Mouse (Mus musculus) cerebellum, adult 8-10 months (tissue): ENCODE measurements around the gene Hecw2.

Experiments
- DNase-seq: peaks from one replicate; pipeline ENCODE4 v3.0.0; 2022

The Hecw2 gene

GRCm38 (mm10) chr1:53882480-53882879 is 312.5 kb downstream of the Hecw2 start:
- DNase-seq: no peak

GRCm38 (mm10) chr1:53875919-53876318 is 319.0 kb downstream of the Hecw2 start:
- DNase-seq: no peak

GRCm38 (mm10) chr1:53867316-53867715 is 327.7 kb downstream of the Hecw2 start:
- DNase-seq: no peak

- no peak for DNase-seq
Observed at GRCm38 (mm10) chr1:53866374-53866902, 328.5 kb downstream of the Hecw2 start.

GRCm38 (mm10) chr1:53864046-53864445 is 330.9 kb downstream of the Hecw2 start:
- no peak for DNase-seq

- no peak for DNase-seq
Observed at GRCm38 (mm10) chr1:53860611-53861010, 334.4 kb downstream of the Hecw2 start.

- no peak for DNase-seq
Observed at GRCm38 (mm10) chr1:53859175-53859574, 335.8 kb downstream of the Hecw2 start.

GRCm38 (mm10) chr1:53856501-53857103 is 338.4 kb downstream of the Hecw2 start:
- DNase-seq: no peak

GRCm38 (mm10) chr1:53855732-53856131 is 339.2 kb downstream of the Hecw2 start:
- DNase-seq: no peak

- DNase-seq: no peak
Observed at GRCm38 (mm10) chr1:53852086-53852610, 342.8 kb downstream of the Hecw2 start.

GRCm38 (mm10) chr1:53851334-53851733 is 343.6 kb downstream of the Hecw2 start:
- DNase-seq: no peak

- DNase-seq: no peak
Observed at GRCm38 (mm10) chr1:53850891-53851290, 344.1 kb downstream of the Hecw2 start.

- no peak for DNase-seq
Observed at GRCm38 (mm10) chr1:53846665-53847237, 348.2 kb downstream of the Hecw2 start.

- DNase-seq: no peak
Observed at GRCm38 (mm10) chr1:53845854-53846253, 349.1 kb downstream of the Hecw2 start.

- no peak for DNase-seq
Observed at GRCm38 (mm10) chr1:53844914-53845612, 349.9 kb downstream of the Hecw2 start.

- DNase-seq: no peak
Observed at GRCm38 (mm10) chr1:53844122-53844913, 350.6 kb downstream of the Hecw2 start.

- DNase-seq: no peak
Observed at GRCm38 (mm10) chr1:53843051-53843450, 351.9 kb downstream of the Hecw2 start.

GRCm38 (mm10) chr1:53841080-53841479 is 353.9 kb downstream of the Hecw2 start:
- DNase-seq: no peak

- no peak for DNase-seq
Observed at GRCm38 (mm10) chr1:53839392-53839791, 355.6 kb downstream of the Hecw2 start.

GRCm38 (mm10) chr1:53838182-53838859 is 356.6 kb downstream of the Hecw2 start:
- DNase-seq: no peak

- no peak for DNase-seq
Observed at GRCm38 (mm10) chr1:53830286-53830685, 364.7 kb downstream of the Hecw2 start.

- DNase-seq: no peak
Observed at GRCm38 (mm10) chr1:53829089-53829488, 365.9 kb downstream of the Hecw2 start.
